Mouse (Mus musculus) forebrain, postnatal 0 days (tissue): ENCODE data around the gene Otx2. TPM values are rescaled to one million over a fixed set of nuclear protein-coding genes. Genes with fewer than 3 reads are reported as not detected.

Source experiments
- ATAC-seq: fragments of 200-750 bp; cut with Nextera tagmentation; 2 replicates; pipeline ENCODE4 v1.8.0; 2017; ENCODE audit warnings: mild to moderate bottlenecking, moderate library complexity
- DNase-seq: peaks from one replicate; pipeline ENCODE4 v3.0.0-alpha.2; 2015
- H3K27ac ChIP-seq: fragments of 300-500 bp; sonication (generic); 2 replicates; pipeline ENCODE4 v1.5.1; 2014; ENCODE audit warnings: low read depth, mild to moderate bottlenecking, antibody characterized with exemption, low read length, moderate library complexity, mixed read lengths
- H3K27me3 ChIP-seq: fragments of 300-500 bp; sonication (generic); 2 replicates; pipeline ENCODE4 v1.6.1; 2014; ENCODE audit warnings: mild to moderate bottlenecking, low read length, mixed read lengths; ENCODE audit not compliant: insufficient read depth
- H3K36me3 ChIP-seq: fragments of 300-500 bp; sonication (generic); 2 replicates; pipeline ENCODE4 v1.6.1; 2014; ENCODE audit warnings: mild to moderate bottlenecking, moderate library complexity; ENCODE audit not compliant: insufficient read depth
- H3K4me1 ChIP-seq: fragments of 300-500 bp; sonication (generic); 2 replicates; pipeline ENCODE4 v1.6.1; 2014; ENCODE audit warnings: antibody characterized with exemption; ENCODE audit not compliant: insufficient read depth
- H3K4me2 ChIP-seq: fragments of 300-500 bp; sonication (generic); 2 replicates; pipeline ENCODE4 v1.6.1; 2014; ENCODE audit warnings: low read depth, mild to moderate bottlenecking, moderate library complexity
- H3K4me3 ChIP-seq: fragments of 300-500 bp; sonication (generic); 2 replicates; pipeline ENCODE4 v1.5.1; 2014; ENCODE audit warnings: low read depth, low read length, mixed read lengths
- H3K9ac ChIP-seq: fragments of 300-500 bp; sonication (generic); 2 replicates; pipeline ENCODE4 v1.6.1; 2014; ENCODE audit warnings: mild to moderate bottlenecking
- H3K9me3 ChIP-seq: fragments of 300-500 bp; sonication (generic); 2 replicates; pipeline ENCODE4 v1.6.1; 2016; ENCODE audit warnings: low read length
- CTCF ChIP-seq: sonication (generic); IDR thresholded peaks from 2 replicates; pipeline ENCODE4 v1.5.1; 2016; ENCODE audit warnings: antibody characterized with exemption, control low read depth, low read depth
- WGBS: fragments of 180-500 bp; shearing (Covaris S2); extraction: QIAGEN DNeasy Blood & Tissue Kit; methylation state at CpG from one replicate; pipeline ENCODE4 v1.1.7; 2014; 5-methylcytosine and 5-hydroxymethylcytosine counted together
- polyA plus RNA-seq: library from polyadenylated mRNA; unstranded; fragments of >200 nt; fragmentation: Nextera tagmentation; extraction: Ambion mirVana; gene quantifications from 2 replicates; pipeline ENCODE4 v1.2.1, GENCODE M21; 2015
- total RNA-seq: library from RNA; depleted of rRNA; stranded (reverse); fragments of >200 nt; gene quantifications from 2 replicates; pipeline ENCODE4 v1.2.3, GENCODE M21; 2014; rRNA removed

Gene Otx2
- total and polyA plus RNA-seq, 2 experiments from 2014 or later = 12.9 to 15.0 TPM

DNA sequence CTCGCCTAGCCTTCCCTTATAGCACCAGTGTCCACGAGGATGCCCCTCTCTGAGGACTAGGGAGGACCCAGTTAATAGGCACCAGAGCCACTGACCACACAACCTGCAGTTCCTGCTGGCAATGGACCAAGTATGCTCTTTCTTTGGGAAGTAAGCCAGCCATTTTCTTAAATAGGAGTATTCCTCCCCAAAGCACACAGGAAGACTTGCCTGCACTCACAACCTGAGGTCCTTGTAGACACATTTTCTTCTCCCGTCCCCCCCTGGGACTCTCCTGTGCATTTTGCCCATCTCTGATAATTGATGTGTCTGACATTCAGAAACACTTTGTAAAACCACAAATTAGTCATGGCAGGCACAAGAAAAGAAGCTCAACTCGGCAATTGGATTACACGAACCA, 57.3 kb downstream of the Otx2 start:
- Histone ChIP-seq H3K4me1 (no peaks in the 10 kb centered on the region), H3K9me3 (no peaks in the 10 kb centered on the region), H3K4me3 (no peak overlapping the region), H3K27me3 (no peaks in the 10 kb centered on the region), H3K36me3 (no peaks in the 10 kb centered on the region), H3K4me2 (no peak overlapping the region), H3K27ac (no peak overlapping the region), H3K9ac (no peak overlapping the region)
- 50% methylated on average over 5 of the region's 5 CpGs for WGBS
- no peak for ATAC-seq
- no peak for TF ChIP-seq CTCF
- no peak for DNase-seq

- WGBS = 46% methylated on average over 15 of the region's 15 CpGs
- H3K36me3 ChIP-seq = no peaks in the 10 kb centered on the region
- H3K4me2 ChIP-seq = peak overlapping the region; percentile 26
- ATAC-seq (peak; percentile 88), DNase-seq (peak; percentile 48)
- no peaks in the 10 kb centered on the region; the same call in 1 of the 2 replicates for H3K27me3 ChIP-seq
- H3K9me3 ChIP-seq = no peaks in the 10 kb centered on the region
- no peak overlapping the region for H3K4me3 ChIP-seq
- H3K4me1 ChIP-seq = no peaks in the 10 kb centered on the region
- no peak for TF ChIP-seq CTCF
- no peak overlapping the region for H3K27ac ChIP-seq
- H3K9ac ChIP-seq = no peak overlapping the region
Observed at GRCm38 (mm10) chr14:48608641-48609310, 64.8 kb downstream of the Otx2 start.

Other genes with a start within 250 kb of the Otx2 start
- gene Tmem260, start 227.7 kb downstream of the Otx2 start, total RNA-seq = 10.2 and 20.6 TPM in 2 replicates
- 7.0 and 10.0 TPM in 2 replicates for gene Tmem260, start 227.7 kb downstream of the Otx2 start, polyA plus RNA-seq